Mouse (Mus musculus) lung, postnatal 0 days (tissue): ENCODE results near the gene Calm3.

ENCODE experiments used
- CTCF ChIP-seq: IDR thresholded peaks from 2 replicates; pipeline ENCODE4 v1.5.1; 2016; ENCODE audit warnings: antibody characterized with exemption, mild to moderate bottlenecking
- EP300 ChIP-seq: IDR thresholded peaks from 2 replicates; pipeline ENCODE4 v1.6.1; 2016; ENCODE audit warnings: antibody characterized with exemption, mild to moderate bottlenecking, control low read depth

- TF ChIP-seq CTCF (no peak), EP300 (no peak)
Observed at GRCm38 (mm10) chr7:16921881-16922335, 2.0 kb downstream of the Calm3 start.
